Mouse (Mus musculus) neural tube, embryonic 15.5 days (tissue): ENCODE data around the gene Col4a3. TPM values are rescaled to one million over a fixed set of nuclear protein-coding genes. Genes with fewer than 3 reads are reported as not detected.

ENCODE experiments used
- ATAC-seq: fragments of 200-750 bp; cut with Nextera tagmentation; 2 replicates; pipeline ENCODE4 v1.8.0; 2017; ENCODE audit warnings: mild to moderate bottlenecking, moderate TSS enrichment, moderate library complexity; ENCODE audit not compliant: low FRiP score
- H3K27ac ChIP-seq: fragments of 300-500 bp; sonication (generic); replicated peaks from 2 replicates; pipeline ENCODE4 v1.5.1; 2015; ENCODE audit warnings: mild to moderate bottlenecking, inconsistent platforms
- H3K27me3 ChIP-seq: fragments of 300-500 bp; sonication (generic); replicated peaks from 2 replicates; pipeline ENCODE4 v1.6.1; 2015; ENCODE audit warnings: inconsistent platforms
- H3K36me3 ChIP-seq: fragments of 300-500 bp; sonication (generic); 2 replicates; pipeline ENCODE4 v1.6.1; 2015; ENCODE audit warnings: inconsistent platforms
- H3K4me1 ChIP-seq: fragments of 300-500 bp; sonication (generic); 2 replicates; pipeline ENCODE4 v1.6.1; 2015; ENCODE audit warnings: inconsistent platforms
- H3K4me2 ChIP-seq: fragments of 300-500 bp; sonication (generic); 2 replicates; pipeline ENCODE4 v1.6.1; 2015; ENCODE audit warnings: inconsistent platforms, mild to moderate bottlenecking, moderate library complexity
- H3K4me3 ChIP-seq: fragments of 300-500 bp; sonication (generic); replicated peaks from 2 replicates; pipeline ENCODE4 v1.5.1; 2015; ENCODE audit warnings: mild to moderate bottlenecking, inconsistent platforms
- H3K9ac ChIP-seq: fragments of 300-500 bp; sonication (generic); replicated peaks from 2 replicates; pipeline ENCODE4 v1.6.1; 2015; ENCODE audit warnings: mild to moderate bottlenecking, inconsistent platforms
- H3K9me3 ChIP-seq: fragments of 300-500 bp; sonication (generic); replicated peaks from 2 replicates; pipeline ENCODE4 v1.6.1; 2016; ENCODE audit warnings: inconsistent platforms
- WGBS: fragments of 180-500 bp; shearing (Covaris S2); methylation state at CpG from one replicate; pipeline ENCODE4 v1.1.7; 2015; ENCODE audit warnings: mixed read lengths; 5-methylcytosine and 5-hydroxymethylcytosine counted together
- polyA plus RNA-seq: library from polyadenylated mRNA; unstranded; fragments of >200 nt; fragmentation: Nextera tagmentation; extraction: Ambion mirVana; gene quantifications from 2 replicates; pipeline ENCODE4 v1.2.1, GENCODE M21; 2015

Gene Col4a3
- polyA plus RNA-seq, 1 experiment from 2014 or later, result 0.33 TPM

- Histone ChIP-seq H3K4me3 (no peak overlapping the region), H3K4me2 (no peak overlapping the region), H3K27ac (no peak overlapping the region), H3K4me1 (peaks cover 10% of the 10 kb centered on the region), H3K27me3 (no peaks in the 10 kb centered on the region), H3K36me3 (no peaks in the 10 kb centered on the region), H3K9ac (no peak overlapping the region), H3K9me3 (no peaks in the 10 kb centered on the region)
- ATAC-seq, result no peak
- WGBS, result 95% methylated on average over 7 of the region's 7 CpGs
These were observed 50.7 kb downstream of the Col4a3 start for GRCm38 (mm10) chr1:82637414-82637813.

- Histone ChIP-seq H3K4me2 (no peak overlapping the region), H3K4me3 (no peak overlapping the region), H3K27ac (no peak overlapping the region), H3K9me3 (no peaks in the 10 kb centered on the region), H3K36me3 (no peaks in the 10 kb centered on the region), H3K27me3 (no peaks in the 10 kb centered on the region), H3K9ac (no peak overlapping the region), H3K4me1 (peaks cover 10% of the 10 kb centered on the region)
- no peak for ATAC-seq
- 81% methylated on average over 2 of the region's 2 CpGs for WGBS
These were observed 51.7 kb downstream of the Col4a3 start for GRCm38 (mm10) chr1:82638428-82638827.

DNA sequence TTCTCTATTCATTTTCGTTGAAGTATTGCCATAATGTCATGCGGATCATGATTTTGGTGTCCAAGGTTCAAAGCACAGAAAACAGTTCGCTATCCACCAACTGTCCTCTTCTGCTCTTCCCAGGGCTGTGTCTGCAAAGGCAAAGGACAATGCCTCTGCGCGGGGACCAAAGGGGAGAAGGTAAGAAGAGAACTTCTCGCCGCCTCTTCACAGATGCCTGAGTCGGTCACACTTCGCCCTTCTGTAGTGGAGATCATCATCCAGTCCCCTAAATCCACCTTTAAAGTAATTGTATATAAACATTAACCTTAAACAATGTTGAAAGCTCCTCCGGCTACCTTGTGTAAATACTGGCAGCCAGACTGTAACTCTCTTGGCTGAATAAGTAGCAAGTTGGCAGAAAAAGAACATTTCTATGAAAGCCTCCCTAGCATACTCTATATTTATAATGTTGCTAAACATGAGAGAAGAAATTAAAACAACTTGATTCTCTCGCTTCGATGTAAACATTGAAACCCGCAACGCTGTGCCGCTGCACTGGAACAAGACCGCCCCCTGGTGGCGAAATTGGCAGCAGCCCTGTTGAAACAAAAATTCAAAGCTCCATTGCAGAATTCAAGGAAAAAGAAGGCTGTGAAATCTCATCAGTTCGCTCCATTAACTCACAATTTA, 54.7 kb downstream of the Col4a3 start:
- Histone ChIP-seq H3K36me3 (no peaks in the 10 kb centered on the region), H3K4me3 (peak overlapping the region; percentile 26; the same call in 1 of the 2 replicates), H3K27me3 (no peaks in the 10 kb centered on the region), H3K4me1 (peaks cover 3% of the 10 kb centered on the region; the same call in 1 of the 2 replicates), H3K9me3 (no peaks in the 10 kb centered on the region), H3K27ac (no peak overlapping the region), H3K9ac (no peak overlapping the region), H3K4me2 (peak overlapping the region; percentile 53)
- 38% methylated on average over 18 of the region's 18 CpGs for WGBS
- no peak for ATAC-seq

DNA sequence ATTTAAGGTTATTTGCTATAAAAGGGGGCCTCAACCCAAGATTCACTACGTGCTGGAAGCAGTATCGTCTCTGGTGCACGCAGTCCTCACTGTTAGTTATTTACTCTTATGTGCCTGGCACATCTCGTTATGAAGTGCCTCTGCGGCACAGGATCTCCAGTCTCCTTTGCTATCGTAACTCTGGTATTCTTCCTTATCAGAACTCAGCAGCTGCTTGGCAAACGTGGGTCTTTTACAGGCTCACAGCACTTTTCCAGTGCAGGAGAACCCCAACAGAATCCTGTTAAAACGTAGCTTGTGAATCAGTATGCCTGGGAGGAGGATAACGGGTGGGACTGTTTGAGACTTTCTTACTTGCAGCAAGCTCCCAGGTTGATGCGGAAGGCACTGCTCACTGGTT, 61.3 kb downstream of the Col4a3 start:
- H3K27me3 ChIP-seq, result no peaks in the 10 kb centered on the region
- H3K4me1 ChIP-seq, result no peaks in the 10 kb centered on the region
- no peak overlapping the region for H3K4me2 ChIP-seq
- no peak for ATAC-seq
- no peaks in the 10 kb centered on the region for H3K9me3 ChIP-seq
- no peak overlapping the region for H3K4me3 ChIP-seq
- H3K27ac ChIP-seq, result no peak overlapping the region
- H3K9ac ChIP-seq, result no peak overlapping the region
- H3K36me3 ChIP-seq, result no peaks in the 10 kb centered on the region
- 68% methylated on average over 10 of the region's 10 CpGs for WGBS

GRCm38 (mm10) chr1:82650868-82651267, 64.1 kb downstream of the Col4a3 start:
- Histone ChIP-seq H3K27ac (no peak overlapping the region), H3K9me3 (no peaks in the 10 kb centered on the region), H3K4me3 (no peak overlapping the region), H3K4me2 (no peak overlapping the region), H3K4me1 (no peaks in the 10 kb centered on the region), H3K27me3 (no peaks in the 10 kb centered on the region), H3K36me3 (no peaks in the 10 kb centered on the region), H3K9ac (no peak overlapping the region)
- ATAC-seq, result no peak
- 60% methylated on average over 4 of the region's 4 CpGs for WGBS

DNA sequence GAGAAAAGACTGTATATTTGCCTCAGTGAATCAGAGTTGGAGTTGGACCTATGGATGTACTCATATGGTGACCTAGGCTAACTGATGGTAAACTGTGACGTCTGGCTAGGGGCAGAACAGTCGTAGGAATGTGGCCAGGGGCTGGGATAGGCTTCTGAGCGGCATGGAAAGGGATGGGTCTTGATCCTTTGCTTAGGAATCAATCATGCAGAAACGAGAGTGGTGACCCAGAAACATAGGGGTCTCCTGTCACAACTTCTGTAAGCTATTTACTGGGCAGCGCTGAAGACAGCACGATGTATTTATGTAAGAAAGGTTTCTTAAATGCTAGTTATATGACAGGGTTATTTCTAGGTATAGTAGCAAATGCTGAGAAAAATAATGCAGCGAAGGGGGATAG, 67.3 kb downstream of the Col4a3 start:
- no peaks in the 10 kb centered on the region for H3K27me3 ChIP-seq
- H3K9ac ChIP-seq, result no peak overlapping the region
- no peak overlapping the region for H3K4me3 ChIP-seq
- no peak overlapping the region for H3K4me2 ChIP-seq
- WGBS, result 52% methylated on average over 7 of the region's 7 CpGs
- no peak overlapping the region for H3K27ac ChIP-seq
- ATAC-seq, result no peak
- H3K36me3 ChIP-seq, result no peaks in the 10 kb centered on the region
- H3K9me3 ChIP-seq, result no peaks in the 10 kb centered on the region
- H3K4me1 ChIP-seq, result no peaks in the 10 kb centered on the region

GRCm38 (mm10) chr1:82656452-82656851, 69.7 kb downstream of the Col4a3 start:
- H3K4me1 ChIP-seq, result no peaks in the 10 kb centered on the region
- H3K27me3 ChIP-seq, result no peaks in the 10 kb centered on the region
- no peak overlapping the region for H3K4me3 ChIP-seq
- 0 out of 2 replicates have a peak, but pooled peaks have one; percentile 55 for ATAC-seq
- no peaks in the 10 kb centered on the region for H3K9me3 ChIP-seq
- WGBS, result 33% methylated on average over 3 of the region's 3 CpGs
- H3K27ac ChIP-seq, result no peak overlapping the region
- no peak overlapping the region for H3K4me2 ChIP-seq
- H3K9ac ChIP-seq, result no peak overlapping the region
- H3K36me3 ChIP-seq, result no peaks in the 10 kb centered on the region

GRCm38 (mm10) chr1:82662269-82662668, 75.5 kb downstream of the Col4a3 start:
- Histone ChIP-seq H3K27me3 (no peaks in the 10 kb centered on the region), H3K4me3 (no peak overlapping the region), H3K27ac (no peak overlapping the region), H3K4me2 (no peak overlapping the region), H3K9me3 (no peaks in the 10 kb centered on the region), H3K4me1 (no peaks in the 10 kb centered on the region), H3K36me3 (no peaks in the 10 kb centered on the region), H3K9ac (no peak overlapping the region)
- ATAC-seq, result no peak
- 81% methylated on average over 2 of the region's 2 CpGs for WGBS

DNA sequence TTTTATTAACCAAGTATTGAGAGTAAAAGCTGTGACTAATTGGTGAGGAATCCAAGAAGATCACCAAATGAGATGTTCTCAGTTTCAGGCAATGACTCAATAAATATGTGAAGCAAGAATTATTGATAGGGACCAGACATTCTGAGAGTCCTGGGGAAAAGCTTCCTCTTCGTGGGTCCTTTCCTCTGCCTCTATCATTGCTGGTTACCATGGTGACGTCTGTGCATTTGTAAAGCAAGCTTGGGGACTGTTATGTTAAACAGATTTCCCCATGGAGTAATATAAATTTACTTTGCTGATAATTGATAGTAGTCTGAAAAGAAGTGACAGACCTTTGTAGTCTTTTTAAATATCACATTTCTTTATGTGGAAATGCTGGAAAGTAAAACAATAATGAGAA, 76.8 kb downstream of the Col4a3 start:
- no peak; the same call in 1 of the 2 replicates for ATAC-seq
- 11% methylated on average over 2 of the region's 2 CpGs for WGBS
- no peak overlapping the region for H3K9ac ChIP-seq
- H3K4me2 ChIP-seq, result no peak overlapping the region
- H3K4me1 ChIP-seq, result no peaks in the 10 kb centered on the region
- no peaks in the 10 kb centered on the region for H3K9me3 ChIP-seq
- no peak overlapping the region for H3K4me3 ChIP-seq
- no peak overlapping the region for H3K27ac ChIP-seq
- no peaks in the 10 kb centered on the region for H3K36me3 ChIP-seq
- H3K27me3 ChIP-seq, result no peaks in the 10 kb centered on the region

- 89% methylated on average over 5 of the region's 5 CpGs for whole genome bisulfite sequencing
- no peak overlapping the region for H3K27ac ChIP-seq
- no peak for ATAC-seq
- H3K4me1 ChIP-seq, result 0 out of 2 replicates have a peak, but pooled peaks cover 3% of the 10 kb centered on the region
- H3K36me3 ChIP-seq, result no peaks in the 10 kb centered on the region
- no peaks in the 10 kb centered on the region for H3K27me3 ChIP-seq
- H3K4me3 ChIP-seq, result no peak overlapping the region
- H3K4me2 ChIP-seq, result no peak overlapping the region
- no peak overlapping the region for H3K9ac ChIP-seq
- H3K9me3 ChIP-seq, result no peaks in the 10 kb centered on the region
These were observed 99.6 kb downstream of the Col4a3 start for GRCm38 (mm10) chr1:82686328-82686727.

DNA sequence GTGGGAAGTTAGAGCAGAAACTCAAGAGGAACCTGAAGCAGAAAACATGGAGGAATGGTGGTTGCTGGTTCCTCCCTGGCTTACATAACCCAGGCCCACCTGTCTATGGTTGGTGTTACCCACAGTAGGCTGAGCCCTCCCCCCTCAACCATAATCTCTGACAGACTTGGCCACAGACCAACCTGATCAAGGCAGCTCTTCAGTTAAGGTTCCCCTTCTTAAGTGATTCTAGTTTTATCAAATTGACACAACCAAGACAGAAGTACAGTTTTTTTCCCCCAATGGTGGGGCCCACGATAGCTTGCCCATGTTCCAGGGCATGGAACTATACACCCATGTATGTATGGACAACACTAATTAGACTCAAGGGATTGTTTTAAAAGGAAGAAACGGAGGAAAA, 100.1 kb downstream of the Col4a3 start:
- Histone ChIP-seq H3K27me3 (no peaks in the 10 kb centered on the region), H3K9me3 (no peaks in the 10 kb centered on the region), H3K4me2 (no peak overlapping the region), H3K4me1 (0 out of 2 replicates have a peak, but pooled peaks cover 3% of the 10 kb centered on the region), H3K9ac (no peak overlapping the region), H3K36me3 (no peaks in the 10 kb centered on the region), H3K4me3 (no peak overlapping the region), H3K27ac (no peak overlapping the region)
- WGBS, result 86% methylated on average over 2 of the region's 2 CpGs
- no peak for ATAC-seq

DNA sequence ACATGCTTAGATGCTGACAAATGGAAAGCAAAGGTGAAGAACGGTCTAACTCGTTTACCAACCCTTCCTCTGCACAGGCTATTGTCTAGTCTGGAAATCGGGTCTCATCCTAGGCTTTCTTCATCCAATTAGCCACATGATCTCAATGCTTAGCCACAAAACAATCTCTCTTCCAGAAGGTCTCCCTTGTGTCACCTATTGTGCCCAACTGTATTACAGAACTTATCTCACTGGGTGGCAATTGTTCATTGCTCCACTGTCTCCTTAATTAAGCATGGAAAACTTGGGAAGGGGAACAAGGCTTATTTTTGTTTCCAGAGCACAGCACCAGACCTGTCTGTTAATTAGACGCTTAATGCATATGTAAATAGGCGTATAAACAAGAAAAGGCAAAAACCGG, 101.2 kb downstream of the Col4a3 start:
- Histone ChIP-seq H3K9me3 (no peaks in the 10 kb centered on the region), H3K4me3 (no peak overlapping the region), H3K27ac (no peak overlapping the region), H3K4me2 (no peak overlapping the region), H3K27me3 (no peaks in the 10 kb centered on the region), H3K9ac (no peak overlapping the region), H3K36me3 (no peaks in the 10 kb centered on the region), H3K4me1 (0 out of 2 replicates have a peak, but pooled peaks cover 3% of the 10 kb centered on the region)
- 42% methylated on average over 6 of the region's 6 CpGs for WGBS
- ATAC-seq, result no peak
